Mouse (Mus musculus): ENCODE data around the gene Tbr1.

The Tbr1 gene

DNA sequence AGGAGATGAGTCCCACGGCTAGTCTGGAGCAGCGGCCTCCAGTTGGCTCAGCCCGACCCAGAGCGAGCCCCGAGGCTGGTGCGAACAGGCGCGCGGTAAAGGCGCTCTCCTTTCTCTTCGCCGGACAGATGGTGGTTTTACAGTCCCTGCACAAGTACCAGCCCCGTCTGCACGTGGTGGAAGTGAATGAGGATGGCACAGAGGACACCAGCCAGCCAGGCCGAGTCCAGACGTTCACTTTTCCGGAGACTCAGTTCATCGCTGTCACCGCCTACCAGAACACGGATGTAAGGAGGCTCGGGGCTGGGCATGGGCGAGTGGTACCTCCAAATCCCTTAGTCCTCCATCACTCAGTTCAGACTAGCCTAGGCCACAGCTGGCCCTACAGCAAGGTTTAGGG lies 4.4 kb downstream of the Tbr1 start:
- TF ChIP-seq GATA4 (IDR thresholded peaks at IDR 0.05; ENCODE audit: insufficient replicate concordance, low read length), result no peak

DNA sequence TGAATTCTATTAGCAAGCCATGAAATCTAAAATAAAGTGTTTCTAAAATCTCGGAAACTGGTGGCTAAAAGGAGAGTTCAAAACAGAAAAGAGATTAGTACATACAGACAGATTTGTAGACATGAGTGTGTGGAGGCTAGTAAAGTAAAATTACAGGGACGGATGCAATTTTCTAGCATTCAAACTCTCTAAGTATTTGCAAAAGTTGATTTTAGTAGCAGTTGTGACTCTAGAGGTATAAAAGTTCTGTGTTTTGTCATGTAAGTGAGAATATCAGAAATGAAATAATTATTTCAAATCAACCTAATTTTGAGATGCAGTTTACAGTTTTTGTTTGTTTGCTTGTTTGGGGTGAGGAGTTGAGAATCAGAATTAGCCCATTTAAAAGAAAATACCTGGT lies 5.1 kb downstream of the Tbr1 start:
- TF ChIP-seq GATA4 (IDR thresholded peaks at IDR 0.05; ENCODE audit: insufficient replicate concordance, low read length), result no peak

DNA sequence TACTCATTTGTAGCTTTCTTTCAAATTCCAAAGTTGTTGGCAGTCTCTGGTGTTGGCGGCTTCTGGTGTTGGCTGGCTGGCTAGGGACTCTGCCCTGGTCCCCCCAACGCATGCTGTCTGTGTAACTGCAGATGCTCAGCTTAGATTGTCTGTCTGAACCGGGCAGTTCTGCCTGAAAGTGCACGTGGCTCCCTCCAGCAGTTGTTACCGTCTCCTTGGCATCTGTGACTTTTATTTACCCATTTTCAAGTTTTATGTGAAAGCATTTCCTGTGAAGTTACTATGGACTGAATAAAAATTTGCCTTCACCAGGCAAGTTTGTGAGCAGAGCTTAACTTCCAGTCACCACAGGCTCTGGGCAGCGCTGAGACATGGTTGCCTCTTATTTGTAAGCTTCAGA lies 6.0 kb downstream of the Tbr1 start:
- TF ChIP-seq GATA4 (IDR thresholded peaks at IDR 0.05; ENCODE audit: insufficient replicate concordance, low read length), result no peak

DNA sequence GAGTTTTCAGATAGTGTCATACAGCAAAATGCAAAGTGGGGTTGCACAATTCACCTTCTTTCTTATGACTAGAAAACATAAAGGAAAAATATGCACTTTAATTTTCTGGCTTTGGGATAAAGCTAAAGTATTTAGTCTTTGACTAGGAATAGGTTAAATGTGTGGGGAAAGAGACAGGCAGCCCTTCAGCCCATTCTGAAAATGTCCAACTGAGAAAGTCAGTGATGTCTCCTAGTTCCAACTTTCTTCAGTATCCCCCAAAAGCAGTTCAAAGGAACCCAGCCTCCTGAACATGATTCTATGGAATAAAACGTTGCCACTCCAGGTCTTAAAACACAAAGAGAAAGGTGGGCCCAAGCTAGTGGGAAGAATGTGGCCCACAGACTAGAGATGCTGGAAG lies 6.7 kb downstream of the Tbr1 start:
- TF ChIP-seq GATA4 (IDR thresholded peaks at IDR 0.05; ENCODE audit: insufficient replicate concordance, low read length), result no peak

DNA sequence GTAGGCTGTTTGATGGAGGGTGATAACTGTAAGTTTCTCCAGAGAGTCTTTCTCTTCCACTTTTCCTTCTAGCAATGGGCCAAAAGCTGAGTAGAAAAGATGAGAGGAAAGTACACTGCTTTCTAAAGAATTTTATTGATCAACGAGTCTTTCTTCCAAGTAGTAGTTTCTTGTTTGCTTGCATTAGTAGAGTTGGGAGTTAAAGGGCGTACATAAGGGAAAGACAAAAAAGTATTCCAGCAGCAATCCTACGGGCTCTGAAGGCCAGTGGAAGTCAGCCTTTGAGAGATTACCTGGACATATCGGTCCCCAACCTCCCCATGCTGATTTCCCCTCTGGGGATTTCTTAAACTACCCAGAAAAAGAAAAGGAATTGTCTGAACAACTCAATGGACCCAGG lies 8.0 kb downstream of the Tbr1 start:
- TF ChIP-seq GATA4 (IDR thresholded peaks at IDR 0.05; ENCODE audit: insufficient replicate concordance, low read length), result no peak

DNA sequence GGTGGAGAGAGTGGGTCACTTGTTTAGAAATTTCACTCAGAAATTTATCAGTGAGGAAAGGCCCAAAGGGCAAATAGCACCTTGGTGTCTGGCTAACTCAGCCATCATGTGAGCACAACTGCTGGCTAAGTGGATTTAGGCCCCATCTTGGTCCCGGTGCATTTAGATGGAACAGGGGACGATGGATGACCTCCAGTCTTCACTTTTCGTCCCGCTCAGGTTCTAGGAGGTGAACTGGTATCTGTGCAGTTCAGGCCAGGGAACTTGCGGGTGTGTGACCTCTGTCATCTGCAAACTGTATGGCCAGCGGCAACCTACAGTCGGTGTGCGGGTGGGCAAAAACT lies 8.4 kb downstream of the Tbr1 start:
- no peak for TF ChIP-seq GATA4 (IDR thresholded peaks at IDR 0.05; ENCODE audit: insufficient replicate concordance, low read length)

DNA sequence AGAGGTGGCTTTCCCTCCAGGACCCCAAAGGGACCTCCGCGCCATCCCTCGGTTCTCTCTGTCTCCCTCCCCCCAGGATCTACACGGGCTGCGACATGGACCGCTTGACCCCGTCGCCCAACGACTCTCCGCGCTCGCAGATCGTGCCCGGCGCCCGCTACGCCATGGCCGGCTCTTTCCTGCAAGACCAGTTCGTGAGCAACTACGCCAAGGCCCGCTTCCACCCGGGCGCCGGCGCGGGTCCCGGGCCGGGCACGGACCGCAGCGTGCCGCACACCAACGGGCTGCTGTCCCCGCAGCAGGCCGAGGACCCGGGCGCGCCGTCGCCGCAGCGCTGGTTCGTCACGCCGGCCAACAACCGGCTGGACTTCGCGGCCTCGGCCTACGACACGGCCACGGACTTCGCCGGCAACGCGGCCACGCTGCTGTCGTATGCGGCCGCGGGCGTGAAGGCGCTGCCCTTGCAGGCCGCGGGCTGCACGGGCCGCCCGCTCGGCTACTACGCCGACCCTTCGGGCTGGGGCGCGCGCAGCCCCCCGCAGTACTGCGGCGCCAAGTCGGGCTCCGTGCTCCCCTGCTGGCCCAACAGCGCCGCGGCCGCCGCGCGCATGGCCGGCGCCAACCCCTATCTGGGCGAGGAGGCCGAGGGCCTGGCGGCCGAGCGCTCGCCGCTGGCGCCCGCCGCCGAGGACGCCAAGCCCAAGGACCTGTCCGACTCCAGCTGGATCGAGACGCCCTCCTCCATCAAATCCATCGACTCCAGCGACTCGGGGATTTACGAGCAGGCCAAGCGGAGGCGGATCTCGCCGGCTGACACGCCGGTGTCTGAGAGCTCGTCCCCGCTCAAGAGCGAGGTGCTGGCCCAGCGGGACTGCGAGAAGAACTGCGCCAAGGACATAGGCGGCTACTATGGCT lies 9.0 kb downstream of the Tbr1 start:
- TF ChIP-seq GATA4 (IDR thresholded peaks at IDR 0.05; ENCODE audit: insufficient replicate concordance, low read length), result no peak

DNA sequence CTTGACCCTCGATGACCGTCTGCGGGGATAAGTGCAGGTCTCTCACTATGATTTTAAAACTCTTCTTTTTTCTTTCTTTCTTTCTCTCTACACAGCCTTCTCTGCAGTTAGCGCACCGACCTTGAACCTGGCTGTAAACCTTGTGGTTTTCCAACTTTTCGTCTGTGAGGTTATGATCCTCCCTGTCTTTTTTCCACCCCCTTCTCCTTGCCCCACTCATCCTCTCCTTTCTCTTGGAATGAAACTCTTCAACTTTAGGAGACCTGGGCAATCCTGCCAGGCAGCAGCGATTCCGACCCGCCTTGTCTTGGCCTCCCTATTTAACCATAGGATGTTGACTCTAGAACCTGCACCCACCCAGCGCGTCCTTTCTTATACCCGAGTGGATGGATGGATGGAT lies 9.8 kb downstream of the Tbr1 start:
- TF ChIP-seq GATA4 (IDR thresholded peaks at IDR 0.05; ENCODE audit: insufficient replicate concordance, low read length), result no peak

DNA sequence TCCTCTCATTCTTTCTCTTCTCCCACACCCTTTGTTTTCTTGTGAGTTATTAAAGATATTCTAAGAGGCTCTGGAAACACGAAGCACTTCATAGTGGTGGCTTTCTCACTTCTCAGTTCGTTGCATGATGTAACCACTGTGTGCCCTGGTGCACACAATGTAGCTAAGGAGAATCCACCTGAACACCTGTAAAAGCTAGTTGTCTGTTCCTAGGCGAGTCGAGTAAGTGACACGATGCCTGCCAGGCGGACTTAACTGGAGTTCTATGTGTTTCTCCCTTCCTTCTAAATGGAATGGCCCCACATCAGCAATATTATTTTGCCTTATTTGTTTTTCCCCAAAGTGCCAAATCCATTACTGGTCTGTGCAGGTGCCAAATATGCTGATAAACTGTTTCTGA lies 10.4 kb downstream of the Tbr1 start:
- TF ChIP-seq GATA4 (IDR thresholded peaks at IDR 0.05; ENCODE audit: insufficient replicate concordance, low read length), result no peak

DNA sequence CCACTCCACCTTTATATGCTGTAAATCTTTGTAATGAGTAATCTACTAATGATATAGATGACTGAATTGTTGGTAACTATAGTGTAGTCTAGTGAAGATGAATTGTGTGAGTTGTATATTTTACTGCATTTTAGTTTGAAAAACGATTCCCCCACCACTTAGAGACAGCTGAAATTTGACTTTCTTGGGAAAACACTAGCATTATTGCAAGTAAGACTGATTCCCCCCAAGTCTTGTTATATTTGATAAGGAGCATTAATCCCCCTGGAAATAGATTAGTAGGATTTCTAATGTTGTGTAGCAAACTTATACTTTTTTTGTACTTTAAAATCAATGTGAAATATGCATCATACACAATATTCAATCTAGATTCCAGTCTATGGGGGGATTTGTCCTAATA lies 10.8 kb downstream of the Tbr1 start:
- no peak for TF ChIP-seq GATA4 (IDR thresholded peaks at IDR 0.05; ENCODE audit: insufficient replicate concordance, low read length)

DNA sequence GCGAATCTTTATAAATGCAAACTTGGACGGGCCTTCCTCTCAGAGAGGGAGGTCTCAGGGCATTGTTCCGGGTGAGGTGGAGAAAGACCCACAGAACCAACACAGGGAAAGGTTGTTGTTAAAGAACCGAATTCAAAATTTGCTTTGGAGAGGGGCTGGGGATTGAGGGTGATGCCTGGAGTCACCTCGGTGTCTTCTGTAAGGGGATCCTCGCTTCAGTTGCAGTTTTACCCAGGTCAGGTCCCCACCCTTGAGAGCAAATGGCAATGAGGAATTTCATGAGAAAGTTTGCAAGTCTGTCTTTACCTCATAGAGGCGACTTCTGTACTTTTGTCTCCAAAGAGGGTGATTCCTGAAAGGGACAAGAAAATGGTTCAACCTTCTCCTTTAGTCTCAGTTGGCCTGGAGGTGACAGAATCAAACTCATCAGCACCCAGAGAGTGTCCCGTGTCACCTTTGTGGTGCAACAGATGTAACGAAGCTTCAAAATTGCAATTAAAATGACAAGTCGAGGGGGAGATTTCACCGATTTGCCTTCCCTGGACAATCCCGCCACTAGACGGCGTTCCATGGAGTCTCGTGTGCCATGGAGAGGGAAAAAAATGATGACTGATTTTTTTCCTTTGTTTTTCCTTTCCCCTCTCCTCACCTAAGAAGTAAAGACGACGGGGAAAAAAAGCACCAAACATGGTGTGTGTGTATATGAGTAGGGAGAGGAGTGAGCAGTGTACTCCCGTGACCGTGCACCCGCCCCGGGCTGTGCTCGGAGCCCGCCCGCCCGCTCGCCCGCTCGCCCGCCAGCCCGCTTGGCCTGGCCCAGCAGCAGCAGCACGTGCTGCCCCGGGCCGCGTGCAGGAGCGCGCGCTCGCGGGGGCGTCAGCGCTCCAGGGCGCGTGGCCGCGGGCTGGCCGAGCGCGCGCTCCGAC lies 12.1 kb downstream of the Tbr1 start:
- no peak for TF ChIP-seq GATA4 (IDR thresholded peaks at IDR 0.05; ENCODE audit: insufficient replicate concordance, low read length)

DNA sequence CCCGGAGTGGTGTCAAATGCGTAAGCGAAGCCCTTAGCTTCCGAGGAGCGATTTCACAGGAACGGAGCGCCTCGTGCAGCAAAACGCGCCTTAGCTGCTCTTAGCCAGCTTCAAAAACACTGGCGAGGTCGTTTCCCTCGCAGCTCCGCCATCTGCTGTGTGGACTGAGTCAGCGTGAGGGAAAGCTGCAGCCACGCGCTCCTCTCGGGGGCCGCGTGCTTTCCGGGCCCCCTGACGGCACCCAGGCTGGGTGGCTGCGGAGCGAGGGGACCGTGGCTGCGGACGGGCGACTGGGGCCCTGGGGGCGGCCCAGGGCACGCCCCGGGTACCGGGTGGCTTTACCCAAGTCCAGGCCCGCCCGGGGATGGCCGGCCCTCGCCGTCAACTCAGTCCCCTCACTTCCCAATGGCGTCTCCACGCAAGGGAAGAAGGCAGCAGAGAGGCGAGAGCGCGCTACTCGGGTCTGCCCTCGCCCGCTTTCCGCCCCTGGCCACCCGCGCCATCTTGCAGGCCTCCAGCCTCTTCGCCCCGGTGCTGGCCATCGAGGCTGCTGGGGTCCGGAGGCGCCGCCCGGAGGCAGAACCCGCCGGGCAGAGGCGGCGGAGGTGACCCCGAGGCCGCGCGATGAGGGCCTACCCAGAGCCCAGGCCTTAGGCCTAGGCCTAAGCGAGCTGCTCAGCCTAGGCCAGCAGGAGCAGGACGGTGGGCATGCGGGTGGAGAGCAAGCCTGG lies 13.0 kb downstream of the Tbr1 start:
- no peak for TF ChIP-seq GATA4 (IDR thresholded peaks at IDR 0.05; ENCODE audit: insufficient replicate concordance, low read length)

DNA sequence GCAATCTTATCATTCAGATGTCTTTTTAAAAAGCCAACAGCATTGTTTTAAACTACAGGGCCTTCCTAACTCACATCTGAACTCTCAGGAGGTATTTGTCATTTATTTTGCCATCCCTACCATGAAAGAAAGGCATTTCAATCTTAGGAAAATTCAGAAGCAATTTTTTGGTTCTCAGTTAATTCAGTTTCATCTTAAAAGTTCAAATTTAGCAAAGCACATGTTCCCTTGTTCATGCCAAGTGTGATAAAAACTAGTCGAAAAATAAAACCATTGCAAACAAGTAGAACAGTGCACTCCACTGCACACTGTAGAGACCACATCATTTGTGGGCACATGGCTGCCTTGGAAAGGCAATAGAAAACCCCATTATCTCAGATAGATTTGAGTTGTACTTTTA lies 15.5 kb downstream of the Tbr1 start:
- no peak for TF ChIP-seq GATA4 (IDR thresholded peaks at IDR 0.05; ENCODE audit: insufficient replicate concordance, low read length)

DNA sequence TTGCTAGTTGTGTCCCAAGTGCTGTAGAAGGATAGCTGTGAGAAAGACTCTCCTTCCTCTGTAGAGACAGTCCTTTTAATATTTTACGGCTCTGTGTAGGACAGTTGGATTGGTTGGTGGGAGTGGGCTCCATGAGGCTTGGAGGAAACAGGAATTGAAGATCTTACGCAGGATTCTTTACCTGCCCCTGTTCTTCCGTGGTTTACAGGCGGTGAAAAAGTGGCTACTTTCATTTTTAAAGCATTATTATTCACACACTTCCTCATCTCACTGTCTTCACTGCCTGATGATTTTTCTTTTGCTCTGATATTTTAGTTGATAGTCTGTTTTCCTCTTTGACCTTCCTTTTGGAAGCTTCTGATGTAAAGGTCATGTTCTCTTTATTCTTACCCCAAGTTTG lies 17.5 kb downstream of the Tbr1 start:
- no peak for TF ChIP-seq GATA4 (IDR thresholded peaks at IDR 0.05; ENCODE audit: insufficient replicate concordance, low read length)

DNA sequence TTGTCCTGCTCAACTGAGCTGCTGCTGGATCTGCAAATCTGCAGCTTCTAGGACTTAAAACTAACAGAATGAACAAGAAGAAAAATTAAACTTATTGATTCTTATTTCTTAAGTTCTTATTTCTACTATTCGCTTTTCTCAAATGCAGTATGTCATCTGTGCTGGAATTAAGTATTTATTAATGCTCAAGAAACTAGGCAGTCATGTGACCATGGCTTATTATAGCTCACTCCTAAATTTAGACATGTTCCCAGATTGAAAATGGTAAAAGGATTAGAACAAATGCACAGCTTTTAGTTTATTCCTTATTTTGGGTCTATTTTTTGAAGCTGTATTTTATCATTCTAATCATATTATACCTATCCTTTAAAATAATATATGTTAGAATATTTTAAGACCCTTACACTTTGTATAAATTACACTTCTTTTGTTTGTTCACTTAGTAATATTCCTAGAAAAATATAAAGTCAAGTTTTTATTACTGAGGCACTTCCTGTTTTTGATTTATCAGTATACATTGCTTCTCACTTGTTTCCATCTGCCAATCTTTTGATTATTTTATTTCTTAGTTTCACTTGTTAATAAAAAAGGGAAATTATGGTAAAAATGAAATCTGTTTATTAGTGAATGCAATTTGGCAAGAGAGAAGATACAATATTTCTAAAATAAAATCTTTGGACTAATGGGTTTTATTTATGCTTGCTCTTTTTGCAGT lies 20.9 kb downstream of the Tbr1 start:
- TF ChIP-seq GATA4 (IDR thresholded peaks at IDR 0.05; ENCODE audit: insufficient replicate concordance, low read length), result no peak

Data from liver, adult (tissue).